Mouse (Mus musculus) gastrocnemius, adult 8-10 months (tissue): ENCODE measurements around the gene Zfhx3. TPM values are rescaled to one million over a fixed set of nuclear protein-coding genes. Genes with fewer than 3 reads are reported as not detected.

Experiments
- DNase-seq, 2 experiments: peaks; one replicate each; pipeline ENCODE4 v3.0.0; 2022; ENCODE audit warnings: low spot score in 2 of 2
- total RNA-seq, 4 experiments: library from RNA; stranded (reverse); gene quantifications; 2 replicates each; pipeline ENCODE4 v1.2.4; 2022

Zfhx3 gene
- total RNA-seq, 4 experiments from 2014 or later, result 20.0 to 21.5 (median 21.0) TPM

GRCm38 (mm10) chr8:108842307-108842706 is 899.9 kb downstream of the Zfhx3 start:
- DNase-seq, result no peak

- DNase-seq, result no peak
These were observed 903.7 kb downstream of the Zfhx3 start for GRCm38 (mm10) chr8:108846174-108846573.

DNA sequence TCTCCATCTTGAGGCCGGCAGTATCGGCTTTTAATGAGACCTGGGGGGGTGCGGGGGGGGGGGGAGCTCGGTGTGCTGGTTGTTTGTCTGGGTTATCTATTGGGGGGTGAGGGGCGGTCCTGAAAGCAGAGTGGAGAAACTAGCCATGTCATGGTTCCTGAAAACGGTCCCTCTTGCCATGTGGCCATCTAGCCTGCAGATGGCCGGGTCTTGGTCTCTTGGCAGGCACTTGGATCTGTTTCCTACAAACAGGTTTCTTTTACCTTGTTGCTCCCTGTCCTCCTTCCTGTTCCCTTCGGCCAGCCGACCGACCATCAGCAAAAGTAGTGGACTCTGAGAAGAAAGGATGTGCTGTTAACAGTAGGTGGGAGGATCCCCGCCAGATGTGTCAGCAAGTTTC is 904.4 kb downstream of the Zfhx3 start:
- no peak for DNase-seq

- DNase-seq, result no peak
These were observed 904.9 kb downstream of the Zfhx3 start for GRCm38 (mm10) chr8:108847356-108847755.

DNA sequence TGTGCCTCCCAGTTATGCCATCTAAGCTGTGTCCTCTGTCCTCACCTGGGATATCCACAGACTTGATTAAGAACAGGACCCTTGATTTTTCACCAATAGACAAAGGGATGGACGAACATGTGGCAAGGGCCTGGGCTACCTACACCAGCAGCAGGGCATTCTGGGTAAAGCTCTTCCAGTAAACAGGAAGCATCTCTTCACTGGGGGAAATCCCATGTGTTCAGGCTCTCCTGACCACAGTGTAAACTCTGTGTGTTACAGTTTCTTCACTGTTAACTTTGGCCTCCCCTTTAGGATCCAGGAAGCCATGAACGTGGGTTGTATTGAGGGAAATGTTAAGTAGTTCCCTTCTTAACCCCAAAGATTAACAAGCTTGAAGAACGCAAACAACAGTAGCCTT is 906.0 kb downstream of the Zfhx3 start:
- DNase-seq, result no peak

DNA sequence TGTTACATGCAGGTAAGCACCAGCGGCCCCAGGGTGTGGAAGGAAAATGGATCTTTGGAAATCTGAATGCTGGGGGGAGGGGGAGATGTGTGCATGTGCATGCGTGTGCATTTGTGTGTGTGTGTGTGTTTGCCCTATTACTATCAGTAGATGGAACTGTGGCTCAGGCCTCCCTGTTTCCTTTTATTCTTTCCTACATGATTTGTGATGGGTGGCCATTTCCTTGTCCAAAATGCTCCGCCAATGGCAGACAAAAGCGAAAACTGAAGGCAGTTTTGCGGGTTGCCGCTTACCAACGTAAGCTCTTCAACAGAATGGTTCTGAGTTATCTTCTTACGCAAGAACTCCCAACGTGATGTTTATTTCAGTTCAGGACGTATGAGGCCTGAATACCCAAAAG is 910.6 kb downstream of the Zfhx3 start:
- DNase-seq, result no peak

- DNase-seq, result no peak
These were observed 912.1 kb downstream of the Zfhx3 start for GRCm38 (mm10) chr8:108854444-108855102.

DNA sequence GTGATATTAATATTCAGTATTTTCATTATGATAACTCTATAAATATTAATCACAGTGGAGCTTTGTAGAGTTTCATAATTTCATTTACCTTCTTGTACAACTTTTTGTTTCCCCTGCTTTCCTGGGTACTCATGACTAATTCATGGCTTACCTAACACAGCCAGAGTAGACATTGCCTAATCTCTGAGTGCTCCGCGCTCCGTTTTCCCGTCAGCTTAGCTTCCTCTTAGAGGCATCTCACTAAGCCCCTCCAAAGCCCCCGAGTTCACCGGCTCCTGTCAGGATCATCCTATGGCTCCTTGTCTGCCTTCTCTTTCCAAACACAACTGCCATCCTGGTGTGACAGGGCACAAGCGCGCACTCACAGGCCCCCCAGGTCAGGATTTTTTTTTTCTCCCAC is 916.6 kb downstream of the Zfhx3 start:
- no peak for DNase-seq

GRCm38 (mm10) chr8:108859983-108860382 is 917.5 kb downstream of the Zfhx3 start:
- no peak for DNase-seq

DNA sequence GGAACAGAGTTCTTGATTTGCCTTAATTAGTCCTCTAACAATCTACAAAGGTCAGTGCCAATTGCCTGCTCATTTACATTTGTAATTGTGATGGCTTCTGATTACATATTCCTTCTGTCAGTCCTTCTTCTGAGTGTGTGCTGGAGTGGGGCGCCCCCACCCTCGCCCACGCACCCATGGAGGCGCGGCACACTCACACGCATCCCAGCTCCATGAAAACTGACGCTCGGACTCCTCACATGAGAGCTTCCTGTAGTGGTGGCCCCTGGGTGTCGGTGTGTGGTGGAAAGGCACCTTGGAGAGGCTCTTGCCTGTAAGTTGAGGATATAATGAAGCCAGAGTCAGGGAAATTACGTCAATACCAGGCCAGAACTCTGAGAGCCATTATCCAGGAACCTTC is 921.0 kb downstream of the Zfhx3 start:
- DNase-seq, result no peak

GRCm38 (mm10) chr8:108866430-108866829 is 924.0 kb downstream of the Zfhx3 start:
- DNase-seq, result no peak

DNA sequence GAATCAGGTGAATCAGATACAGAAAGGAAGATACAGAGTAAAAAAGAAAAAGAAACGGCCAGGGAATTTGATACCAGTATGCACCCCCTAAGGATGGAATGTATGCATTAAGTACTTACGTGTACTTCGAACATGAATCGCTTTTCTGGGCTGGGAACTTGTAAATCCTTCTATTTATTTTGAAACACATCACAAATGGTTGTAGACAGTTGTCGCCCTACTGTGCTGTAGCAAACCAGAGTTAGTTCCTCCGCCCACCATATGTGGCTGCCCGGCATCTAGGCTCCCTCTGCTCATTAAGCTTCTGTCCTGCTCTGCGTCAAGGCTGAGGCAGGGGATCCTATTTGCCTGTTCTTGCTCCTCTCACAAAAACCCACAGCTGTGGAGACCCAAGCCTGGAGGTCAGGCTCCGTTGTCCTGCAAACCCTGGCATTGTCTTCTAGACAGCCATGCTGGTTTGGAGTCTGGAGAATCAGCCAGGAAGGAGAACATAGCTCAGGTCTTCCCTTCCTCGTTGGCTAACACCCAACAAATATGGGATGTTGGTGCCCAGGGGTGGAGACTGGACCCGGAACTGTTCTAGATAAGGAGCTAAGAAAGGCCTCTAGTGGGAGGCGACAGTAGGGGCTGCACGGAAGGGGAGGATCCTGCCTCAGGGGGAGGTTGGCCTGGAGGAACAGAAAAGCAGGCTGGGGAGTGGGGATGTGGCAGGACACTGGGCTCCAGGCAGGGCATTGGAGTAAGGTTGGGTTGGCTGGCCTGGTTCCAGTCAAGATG is 925.2 kb downstream of the Zfhx3 start:
- no peak for DNase-seq

- no peak for DNase-seq
These were observed 926.0 kb downstream of the Zfhx3 start for GRCm38 (mm10) chr8:108868259-108869090.

GRCm38 (mm10) chr8:108869420-108869819 is 927.0 kb downstream of the Zfhx3 start:
- no peak for DNase-seq

DNA sequence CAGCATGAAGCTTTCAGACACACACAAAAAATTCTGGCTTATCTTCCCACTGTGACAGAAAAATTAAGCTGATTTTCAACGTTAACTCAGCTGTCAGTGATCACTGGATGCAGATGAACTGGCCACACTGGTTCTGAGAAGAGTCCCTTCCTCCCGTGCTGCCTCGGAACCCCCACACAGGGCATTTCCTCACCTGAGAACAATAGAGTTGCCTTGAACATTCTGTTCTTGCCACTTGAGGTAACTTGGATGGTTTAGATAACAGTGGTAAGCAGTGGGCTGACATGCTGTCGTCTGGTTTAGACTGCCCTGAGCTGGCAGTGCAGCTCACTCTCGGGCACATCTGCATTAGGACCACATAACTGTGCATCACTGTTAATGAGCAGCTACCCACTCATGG is 927.5 kb downstream of the Zfhx3 start:
- DNase-seq, result no peak

- no peak for DNase-seq
These were observed 927.9 kb downstream of the Zfhx3 start for GRCm38 (mm10) chr8:108870371-108870770.

DNA sequence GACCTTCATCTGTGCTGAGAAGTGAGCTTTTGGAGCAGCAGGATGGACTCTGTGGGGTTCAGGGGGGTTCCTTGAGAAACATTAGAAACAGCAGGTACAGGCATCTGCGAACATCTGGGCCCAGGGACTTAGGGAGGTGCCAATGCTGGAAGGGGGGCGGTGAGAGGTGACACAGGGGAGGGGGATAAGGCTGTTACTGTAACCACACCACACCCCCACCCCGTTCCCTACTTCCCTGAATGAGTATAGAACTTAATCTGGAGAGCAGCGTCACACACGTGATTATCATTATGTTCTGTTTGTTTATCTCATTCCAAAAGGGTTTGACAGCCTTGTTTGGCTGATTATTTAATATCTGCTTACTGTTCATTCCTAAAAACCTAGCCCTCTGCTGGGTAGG is 933.3 kb downstream of the Zfhx3 start:
- no peak for DNase-seq

DNA sequence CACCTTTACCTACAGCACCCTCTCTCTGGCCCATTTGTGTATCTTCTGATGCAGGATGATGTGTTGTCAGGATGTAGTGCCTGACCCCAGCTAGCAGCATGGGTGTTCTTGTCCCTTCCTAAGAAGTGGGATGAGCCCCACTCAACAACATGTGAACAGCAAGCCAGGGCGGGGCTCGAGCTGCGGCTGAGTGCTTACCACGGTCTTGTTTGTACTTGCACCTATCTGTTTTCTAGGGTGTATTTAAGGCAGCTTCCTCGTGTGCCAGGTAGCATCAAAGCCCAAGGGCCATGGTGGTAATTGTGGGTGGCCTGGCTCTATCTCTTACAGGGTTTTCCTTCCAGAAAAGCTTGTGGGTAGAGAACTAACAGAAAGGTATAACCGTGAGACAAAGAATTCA is 937.7 kb downstream of the Zfhx3 start:
- no peak for DNase-seq

GRCm38 (mm10) chr8:108881336-108881735 is 938.9 kb downstream of the Zfhx3 start:
- no peak for DNase-seq

DNA sequence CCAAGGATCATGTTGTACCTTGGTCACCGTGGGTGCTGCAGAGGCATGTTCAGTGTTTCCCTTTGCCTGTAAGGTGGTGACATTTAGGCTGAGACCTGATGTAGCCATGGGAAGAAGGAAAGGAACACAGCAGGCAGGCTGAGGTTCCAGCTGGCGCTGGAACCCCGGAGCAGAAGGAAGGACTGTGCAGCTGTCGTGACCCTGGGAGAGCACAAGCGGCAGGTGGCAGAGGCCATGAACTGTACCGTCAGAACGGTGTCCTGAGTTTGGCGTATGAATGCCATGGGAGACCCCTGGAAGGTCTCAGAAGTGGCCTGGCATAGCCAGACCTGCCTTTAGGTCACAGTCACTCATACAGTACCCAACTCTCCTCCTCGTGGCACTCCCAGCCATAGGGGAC is 939.6 kb downstream of the Zfhx3 start:
- no peak for DNase-seq

DNA sequence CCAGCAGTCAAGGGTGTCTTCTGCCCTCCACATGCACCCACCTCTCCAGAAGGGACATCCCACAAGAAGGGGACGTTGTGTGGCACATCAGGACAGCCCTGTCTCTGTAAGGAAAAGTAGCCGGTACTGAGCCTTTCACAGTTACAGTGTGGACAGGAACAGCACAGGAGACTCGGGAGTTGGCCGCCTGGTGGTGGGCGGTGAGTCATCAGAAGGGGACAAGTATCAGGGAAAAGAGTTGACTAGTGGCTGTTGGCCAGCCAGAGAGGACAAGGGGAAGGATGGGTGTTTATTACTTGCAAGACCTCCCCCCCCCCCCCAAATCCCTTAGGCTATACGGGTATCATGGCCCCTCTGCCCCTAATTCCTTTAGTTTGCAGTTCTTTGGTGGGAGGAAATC is 940.9 kb downstream of the Zfhx3 start:
- DNase-seq, result no peak

- no peak for DNase-seq
These were observed 942.5 kb downstream of the Zfhx3 start for GRCm38 (mm10) chr8:108884947-108885346.
